Mouse (Mus musculus) myocyte (in vitro differentiated cells): ENCODE results near the gene Pald1.

Experiments used
- CEBPB ChIP-seq: IDR thresholded peaks from 2 replicates; pipeline ENCODE4 v1.6.1; 2011; ENCODE audit warnings: mild to moderate bottlenecking, moderate library complexity; ENCODE audit not compliant: poor library complexity, insufficient read depth, severe bottlenecking
- E2F4 ChIP-seq: IDR thresholded peaks from one replicate; pipeline ENCODE4 v1.6.1; 2011; ENCODE audit warnings: mild to moderate bottlenecking, control low read depth, moderate library complexity; ENCODE audit not compliant: insufficient read depth
- TCF12 ChIP-seq: IDR thresholded peaks from one replicate; pipeline ENCODE4 v1.6.1; 2011; ENCODE audit warnings: mild to moderate bottlenecking, control low read depth; ENCODE audit not compliant: poor library complexity, insufficient read depth, severe bottlenecking

DNA sequence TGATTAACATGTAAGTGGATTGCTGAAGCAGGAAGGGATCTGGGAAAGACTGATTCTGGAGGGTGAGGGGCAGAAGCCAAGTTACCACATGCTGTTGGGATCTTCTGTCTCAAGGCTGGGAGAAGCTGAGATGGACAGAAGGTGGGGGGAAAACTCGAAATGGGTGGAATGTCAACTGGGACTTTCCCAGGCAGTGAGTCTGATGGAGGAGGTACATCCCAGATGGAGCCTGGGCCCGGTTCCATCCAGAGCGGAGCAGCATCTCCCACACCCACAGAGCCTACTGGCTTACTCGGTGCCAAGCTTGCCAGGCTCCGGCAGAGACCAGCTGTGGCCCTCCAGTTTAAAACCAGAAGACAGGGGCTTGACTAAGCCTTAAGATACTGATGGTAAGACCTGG, 52.3 kb downstream of the Pald1 start:
- TF ChIP-seq E2F4 = no peak
- TF ChIP-seq CEBPB = no peak
- TF ChIP-seq TCF12 = no peak
